Mouse (Mus musculus) c-Kit-positive CD71-positive TER-119-positive erythroid progenitor cells, embryonic 14.5 days (primary cell): Measurements from ENCODE around the gene Urod.

ENCODE experiments used
- DNase-seq: peaks from one replicate; pipeline ENCODE4 v3.0.0-alpha.2; 2013; ENCODE audit warnings: low spot score

Gene Urod

DNA sequence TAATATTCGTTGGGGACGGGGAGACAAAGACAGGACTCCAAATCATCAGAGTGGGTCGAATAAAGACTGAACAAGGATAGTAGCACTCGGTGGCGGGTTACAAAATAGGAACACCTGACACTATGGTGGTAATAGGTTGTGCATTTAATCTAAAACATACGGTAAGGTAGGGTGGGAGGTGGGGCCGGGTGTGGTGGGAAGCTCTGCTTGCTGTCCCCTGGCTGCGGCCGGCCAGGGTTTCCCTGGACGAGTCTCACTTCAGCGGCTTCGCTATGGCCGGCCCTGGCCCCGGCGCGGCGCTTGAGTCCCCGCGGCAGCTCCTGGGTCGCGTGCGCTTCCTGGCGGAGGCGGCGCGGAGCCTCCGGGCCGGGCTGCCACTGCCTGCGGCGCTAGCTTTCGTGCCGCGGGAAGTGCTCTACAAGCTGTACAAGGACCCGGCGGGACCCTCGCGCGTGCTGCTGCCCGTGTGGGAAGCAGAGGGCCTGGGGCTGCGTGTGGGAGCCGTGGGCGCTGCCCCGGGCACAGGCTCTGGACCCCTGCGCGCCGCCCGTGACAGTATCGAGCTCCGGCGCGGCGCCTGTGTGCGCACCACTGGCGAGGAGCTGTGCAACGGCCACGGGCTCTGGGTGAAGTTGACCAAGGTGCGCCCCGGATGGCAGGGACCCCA is 1.1 kb upstream of the Urod start, which contains the start of gene Hectd3:
Gene Hectd3, plus strand, starts transcription at position 187 of the 667 bp plus-strand sequence.
- peak; percentile 72 for DNase-seq

DNA sequence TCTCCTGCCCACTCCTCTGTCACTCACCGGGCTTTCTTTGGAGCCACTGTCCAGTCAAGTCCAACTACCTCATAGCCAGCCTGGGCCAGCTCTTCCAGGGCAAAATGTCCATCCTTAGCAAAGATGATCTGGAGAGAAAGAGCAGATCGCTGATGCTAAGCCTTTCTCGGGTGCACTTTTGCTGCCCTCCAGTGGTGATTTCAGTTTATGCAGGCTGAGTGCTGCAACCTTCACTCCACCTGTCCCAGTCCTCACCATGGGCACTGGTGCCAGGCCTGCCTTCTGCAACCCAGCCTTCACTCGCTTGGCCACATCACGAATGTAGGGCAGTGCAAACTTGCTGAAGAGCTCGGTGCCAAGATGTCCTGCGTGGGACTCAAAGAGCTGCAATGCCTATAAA is 2.8 kb downstream of the Urod start:
- DNase-seq = peak; percentile 82

DNA sequence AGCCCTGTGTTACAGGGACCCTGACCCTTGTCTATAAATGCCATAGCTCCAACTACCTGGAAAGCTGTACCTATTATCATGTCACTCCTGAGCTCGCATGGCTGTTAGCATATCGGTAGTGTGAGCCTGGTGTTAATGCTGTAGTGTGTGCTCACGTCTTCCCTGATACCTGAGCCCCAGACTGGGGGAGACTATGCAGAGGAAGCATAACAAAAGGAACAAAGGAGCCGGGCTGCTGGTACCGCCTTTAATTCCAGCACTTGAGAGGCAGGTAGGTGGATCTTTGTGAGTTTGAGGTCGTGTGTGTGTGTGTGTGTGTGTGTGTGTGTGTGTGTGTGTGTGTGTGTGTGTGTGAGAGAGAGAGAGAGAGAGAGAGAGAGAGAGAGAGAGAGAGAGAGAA is 4.5 kb downstream of the Urod start:
- DNase-seq = no peak

DNA sequence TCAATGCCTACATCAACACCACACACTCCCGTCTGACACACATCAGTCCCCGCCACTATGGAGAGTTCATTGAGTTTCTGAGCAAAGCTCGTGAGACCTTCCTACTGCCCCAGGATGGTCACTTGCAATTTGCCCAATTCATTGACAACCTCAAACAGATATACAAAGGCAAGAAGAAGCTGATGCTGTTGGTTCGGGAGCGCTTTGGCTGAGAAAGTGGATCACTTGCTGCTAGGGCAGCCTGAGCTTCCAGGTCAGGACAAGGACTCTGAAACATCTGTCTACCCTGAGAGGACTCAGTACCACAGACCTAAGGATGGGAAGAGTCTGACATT is 7.1 kb downstream of the Urod start:
- no peak for DNase-seq

DNA sequence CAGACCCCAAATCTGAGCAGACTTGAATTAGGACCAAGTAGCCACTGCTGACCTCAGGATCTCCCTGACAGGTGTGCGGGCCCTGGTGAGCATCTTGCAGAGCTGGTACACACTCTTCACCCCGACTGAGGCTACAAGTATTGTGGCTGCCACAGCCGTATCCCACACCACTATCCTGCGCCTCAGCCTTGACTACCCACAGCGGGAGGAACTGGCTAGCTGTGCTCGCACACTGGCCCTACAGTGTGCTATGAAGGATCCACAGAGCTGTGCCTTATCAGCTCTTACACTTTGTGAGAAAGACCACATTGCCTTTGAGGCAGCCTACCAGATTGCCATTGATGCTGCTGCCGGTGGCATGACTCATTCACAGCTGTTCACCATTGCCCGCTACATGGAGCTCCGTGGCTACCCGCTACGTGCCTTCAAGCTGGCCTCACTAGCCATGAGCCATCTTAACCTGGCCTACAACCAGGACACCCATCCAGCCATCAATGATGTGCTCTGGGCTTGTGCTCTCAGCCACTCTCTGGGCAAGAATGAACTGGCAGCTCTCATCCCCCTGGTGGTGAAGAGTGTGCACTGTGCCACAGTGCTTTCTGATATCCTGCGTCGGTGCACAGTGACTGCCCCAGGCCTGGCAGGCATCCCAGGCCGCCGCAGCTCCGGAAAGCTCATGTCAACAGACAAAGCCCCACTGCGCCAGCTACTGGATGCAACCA is 7.7 kb downstream of the Urod start:
- DNase-seq = peak; percentile 41

DNA sequence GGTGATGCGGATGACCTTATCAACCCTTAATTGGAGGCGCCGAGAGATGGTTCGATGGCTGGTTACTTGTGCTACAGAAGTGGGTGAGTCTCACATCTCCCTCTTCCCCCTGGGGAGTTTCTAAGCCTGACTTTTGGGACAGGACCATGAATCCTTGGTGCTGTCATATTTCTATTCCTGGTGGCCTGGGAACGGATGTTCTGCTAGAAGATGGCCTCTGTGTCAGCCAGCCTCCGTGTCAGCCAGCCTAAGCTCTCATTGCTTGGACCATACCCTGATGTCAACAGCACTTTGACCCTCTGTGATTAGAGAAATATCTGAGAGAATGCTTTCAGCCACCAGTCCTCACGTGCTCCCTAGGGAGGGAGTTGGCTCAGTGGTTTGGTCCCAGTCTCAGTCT is 8.5 kb downstream of the Urod start:
- DNase-seq = no peak

DNA sequence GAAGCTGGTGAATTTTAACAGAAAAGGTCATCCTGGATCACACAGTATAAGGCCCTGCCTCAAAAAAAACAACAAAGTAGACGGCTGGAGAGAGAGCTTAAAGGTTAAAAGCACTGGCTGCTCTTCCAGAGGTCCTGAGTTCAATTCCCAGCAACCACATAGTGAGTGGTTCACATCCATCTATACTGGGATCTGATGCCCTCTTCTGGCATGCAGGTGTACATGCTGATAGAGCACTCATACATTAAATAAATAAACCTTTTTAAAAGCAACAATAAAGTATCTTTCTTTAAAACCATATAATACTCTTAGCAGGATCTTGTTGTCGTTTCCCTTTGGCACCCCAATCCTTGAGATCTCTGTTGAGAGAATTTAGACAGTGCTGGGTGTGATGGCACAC is 17.7 kb downstream of the Urod start:
- DNase-seq = no peak

DNA sequence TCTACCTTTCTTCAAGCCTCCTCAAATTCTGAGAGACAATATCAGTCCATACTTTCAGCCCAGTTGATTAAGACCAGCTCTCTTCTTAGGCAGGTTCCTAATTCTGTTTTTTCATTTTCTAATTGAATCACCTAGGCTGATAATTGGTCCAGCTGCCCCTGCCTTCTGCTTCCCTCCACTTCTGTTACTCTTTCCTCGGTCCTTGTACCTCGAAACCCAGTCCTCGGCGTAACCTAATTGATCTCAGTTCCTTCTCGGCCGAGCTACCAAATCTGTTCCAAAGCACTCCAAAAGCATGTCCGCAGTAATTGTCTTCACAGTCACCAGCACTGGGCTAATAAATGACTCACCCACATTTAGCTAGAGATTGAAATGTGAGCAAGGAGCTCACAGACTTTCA is 39.3 kb downstream of the Urod start:
- DNase-seq = no peak

DNA sequence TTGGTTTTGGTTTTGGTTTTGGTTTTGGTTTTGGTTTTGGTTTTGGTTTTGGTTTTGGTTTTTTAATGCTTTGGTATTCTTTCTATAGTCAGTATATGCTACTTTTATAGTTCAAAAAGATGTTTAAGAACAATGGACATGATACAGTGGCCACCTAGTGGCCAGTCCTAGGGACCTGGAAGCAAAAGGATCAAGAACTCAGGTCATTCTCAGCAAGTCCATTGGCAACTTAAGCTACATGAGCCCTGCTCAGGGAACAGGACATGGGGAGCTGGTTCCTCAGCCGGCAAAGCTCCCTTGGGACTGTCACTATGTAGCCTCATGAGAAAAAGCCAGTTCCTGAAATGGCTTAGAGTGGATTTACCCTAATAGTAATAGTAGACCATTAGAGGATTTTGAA is 42.6 kb downstream of the Urod start:
- DNase-seq = no peak

DNA sequence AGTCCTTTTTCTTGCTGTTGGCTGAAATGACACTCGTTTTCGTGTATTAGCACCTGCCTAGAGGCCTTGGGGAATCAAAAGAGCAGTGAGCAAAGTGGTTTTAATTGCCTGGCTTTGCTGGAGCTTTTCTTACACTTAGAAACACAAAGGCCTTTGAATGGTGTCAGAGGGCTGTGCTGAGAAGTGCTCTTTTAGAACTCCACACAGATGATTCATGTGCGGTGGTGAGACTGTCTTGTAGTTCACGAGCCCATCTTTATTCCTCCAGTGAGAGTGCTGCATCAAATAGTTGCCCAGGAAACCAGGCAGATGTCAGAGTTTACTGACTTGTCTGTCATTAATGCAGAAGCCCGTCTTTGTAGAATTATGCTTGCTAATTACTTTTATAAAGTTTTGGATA is 50.2 kb downstream of the Urod start:
- no peak for DNase-seq

DNA sequence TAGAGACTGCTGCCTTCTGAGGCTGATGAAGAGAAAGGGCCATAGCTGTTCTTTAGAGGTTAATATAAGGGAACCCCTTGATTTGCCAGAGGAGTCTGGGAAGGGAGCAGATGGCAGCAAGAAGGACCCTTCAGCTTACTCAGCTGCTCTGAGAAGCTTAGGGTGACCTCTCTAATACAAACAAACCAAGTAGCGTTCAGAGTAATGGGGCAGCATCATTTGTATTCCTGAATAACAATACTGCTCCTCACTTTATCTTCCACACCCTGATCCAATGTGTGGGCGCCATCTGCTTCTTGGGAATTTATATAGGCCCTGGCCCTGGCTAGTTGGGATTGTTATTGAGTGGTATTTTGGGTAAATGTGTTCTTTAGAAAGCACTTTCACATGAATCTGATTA is 51.5 kb downstream of the Urod start:
- DNase-seq = no peak
